Mouse (Mus musculus) layer of hippocampus, adult 2 months (tissue): ENCODE results near the gene Celf2. TPM values are rescaled to one million over a fixed set of nuclear protein-coding genes. Genes with fewer than 3 reads are reported as not detected.
A peak's percentile ranks its signal among the peaks of the same experiment; 100 is the strongest.

Experiments used
- DNase-seq, 2 experiments: peaks; one replicate each; pipeline ENCODE4 v3.0.0; 2022; ENCODE audit warnings: low spot score in 2 of 2
- H3K27ac ChIP-seq: fragments of 200-600 bp; 2 replicates; pipeline ENCODE4 v1.8.1; 2022
- H3K4me3 ChIP-seq: fragments of 200-600 bp; 2 replicates; pipeline ENCODE4 v1.8.1; 2022; ENCODE audit warnings: mild to moderate bottlenecking
- CTCF ChIP-seq: fragments of 200-600 bp; conservative IDR thresholded peaks from 2 replicates; pipeline ENCODE4 v1.8.1; 2022; ENCODE audit warnings: antibody characterized with exemption, mild to moderate bottlenecking, moderate library complexity
- total RNA-seq, 2 experiments: library from RNA; stranded (reverse); gene quantifications; 2 replicates each; pipeline ENCODE4 v1.2.3; 2021

Gene Celf2
- total RNA-seq, 2 experiments from 2014 or later: 500 to 535 TPM

GRCm38 (mm10) chr2:7241523-7241941 is 267.8 kb downstream of the Celf2 start:
- DNase-seq: peak in 1 of 2 experiments; percentile 58
- Histone ChIP-seq H3K4me3 (no peak overlapping the region), H3K27ac (peak overlapping the region; percentile 85)
- no peak for TF ChIP-seq CTCF

- peak overlapping the region; percentile 90 for H3K27ac ChIP-seq
- H3K4me3 ChIP-seq: no peak overlapping the region
- no peak for DNase-seq
- no peak for TF ChIP-seq CTCF
Observed at GRCm38 (mm10) chr2:7237283-7237682, 272.1 kb downstream of the Celf2 start.

GRCm38 (mm10) chr2:7236452-7236851 is 272.9 kb downstream of the Celf2 start:
- Histone ChIP-seq H3K27ac (peak overlapping the region; percentile 90), H3K4me3 (no peak overlapping the region)
- TF ChIP-seq CTCF: no peak
- DNase-seq: no peak

GRCm38 (mm10) chr2:7235059-7235741 is 274.2 kb downstream of the Celf2 start:
- DNase-seq: peak; percentile 68 to 91
- no peak for TF ChIP-seq CTCF
- H3K4me3 ChIP-seq: no peak overlapping the region
- peak overlapping the region; percentile 90 for H3K27ac ChIP-seq

- DNase-seq: peak in 1 of 2 experiments; percentile 51
- TF ChIP-seq CTCF: no peak
- peak overlapping the region; percentile 84 for H3K27ac ChIP-seq
Observed at GRCm38 (mm10) chr2:7234587-7234986, 274.8 kb downstream of the Celf2 start.

GRCm38 (mm10) chr2:7233411-7233810 is 276.0 kb downstream of the Celf2 start:
- Histone ChIP-seq H3K27ac (peak overlapping the region; percentile 84), H3K4me3 (no peak overlapping the region)
- no peak for DNase-seq
- no peak for TF ChIP-seq CTCF

More at GRCm38 (mm10) chr2:7234587-7234986, 274.8 kb downstream of the Celf2 start:
- H3K4me3 ChIP-seq: no peak overlapping the region

- Histone ChIP-seq H3K27ac (peak overlapping the region; percentile 70), H3K4me3 (no peak overlapping the region)
- no peak for DNase-seq
- TF ChIP-seq CTCF: no peak
Observed at GRCm38 (mm10) chr2:7226785-7227184, 282.6 kb downstream of the Celf2 start.

- peak overlapping the region; percentile 77 for H3K27ac ChIP-seq
Observed at GRCm38 (mm10) chr2:7224346-7225071, 284.9 kb downstream of the Celf2 start.

GRCm38 (mm10) chr2:7223538-7223937 is 285.8 kb downstream of the Celf2 start:
- no peak for DNase-seq
- Histone ChIP-seq H3K4me3 (no peak overlapping the region), H3K27ac (peak overlapping the region; percentile 77)
- TF ChIP-seq CTCF: no peak

More at GRCm38 (mm10) chr2:7224346-7225071, 284.9 kb downstream of the Celf2 start:
- TF ChIP-seq CTCF: no peak
- H3K4me3 ChIP-seq: no peak overlapping the region
- DNase-seq: no peak

GRCm38 (mm10) chr2:7222886-7223285 is 286.5 kb downstream of the Celf2 start:
- no peak for TF ChIP-seq CTCF
- Histone ChIP-seq H3K27ac (peak overlapping the region; percentile 77), H3K4me3 (no peak overlapping the region)
- DNase-seq: no peak

GRCm38 (mm10) chr2:7221856-7222255 is 287.5 kb downstream of the Celf2 start:
- Histone ChIP-seq H3K27ac (peak overlapping the region; percentile 72), H3K4me3 (no peak overlapping the region)

GRCm38 (mm10) chr2:7218101-7218500 is 291.3 kb downstream of the Celf2 start:
- Histone ChIP-seq H3K27ac (0 out of 2 replicates have a peak overlapping the region, but pooled peaks have one; percentile 72), H3K4me3 (no peak overlapping the region)
- no peak for TF ChIP-seq CTCF
- DNase-seq: no peak

More at GRCm38 (mm10) chr2:7221856-7222255, 287.5 kb downstream of the Celf2 start:
- TF ChIP-seq CTCF: no peak
- no peak for DNase-seq

- Histone ChIP-seq H3K4me3 (no peak overlapping the region), H3K27ac (peak overlapping the region; percentile 19)
- DNase-seq: no peak
- TF ChIP-seq CTCF: no peak
Observed at GRCm38 (mm10) chr2:7207691-7208504, 301.5 kb downstream of the Celf2 start.
